Mouse (Mus musculus): ENCODE measurements around the gene Rhbg. TPM values are rescaled to one million over a fixed set of nuclear protein-coding genes. Genes with fewer than 3 reads are reported as not detected.

The Rhbg gene
- polyA plus RNA-seq, 1 experiment from 2014 or later: 0.21 TPM

- Histone ChIP-seq H3K9me3 (ENCODE audit: control insufficient read depth, low read length) (no peaks in the 10 kb centered on the region), H3K4me2 (ENCODE audit: low read length) (peak overlapping the region; percentile 86), H3K4me3 (replicated peaks; ENCODE audit: low read depth, low read length) (peak overlapping the region; percentile 46), H3K36me3 (ENCODE audit: control insufficient read depth, insufficient read depth, low read length) (no peaks in the 10 kb centered on the region), H3K27ac (replicated peaks; ENCODE audit: low read depth, low read length) (peak overlapping the region; percentile 74), H3K27me3 (ENCODE audit: control insufficient read depth, insufficient read depth, low read length) (peaks cover 36% of the 10 kb centered on the region), H3K9ac (replicated peaks; ENCODE audit: low read length) (peak overlapping the region; percentile 73), H3K4me1 (ENCODE audit: control insufficient read depth, insufficient read depth, low read length) (peaks cover 45% of the 10 kb centered on the region)
- ATAC-seq (ENCODE audit: low FRiP score, low TSS enrichment): no peak
- WGBS: 1% methylated on average over 37 of the region's 37 CpGs
- no peak for DNase-seq
Measured at GRCm38 (mm10) chr3:88200972-88201330, 53.6 kb downstream of the Rhbg start.

- Histone ChIP-seq H3K27ac (replicated peaks; ENCODE audit: low read depth, low read length) (peak overlapping the region; percentile 74), H3K4me2 (ENCODE audit: low read length) (peak overlapping the region; percentile 86), H3K9ac (replicated peaks; ENCODE audit: low read length) (peak overlapping the region; percentile 73), H3K27me3 (ENCODE audit: control insufficient read depth, insufficient read depth, low read length) (peaks cover 41% of the 10 kb centered on the region), H3K9me3 (ENCODE audit: control insufficient read depth, low read length) (no peaks in the 10 kb centered on the region), H3K4me3 (replicated peaks; ENCODE audit: low read depth, low read length) (peak overlapping the region; percentile 46), H3K4me1 (ENCODE audit: control insufficient read depth, insufficient read depth, low read length) (peaks cover 45% of the 10 kb centered on the region), H3K36me3 (ENCODE audit: control insufficient read depth, insufficient read depth, low read length) (no peaks in the 10 kb centered on the region)
- ATAC-seq (ENCODE audit: low FRiP score, low TSS enrichment) (no peak), DNase-seq (peak; percentile 58)
- 1% methylated on average over 61 of the region's 61 CpGs for WGBS
Measured at GRCm38 (mm10) chr3:88200161-88200971, 54.1 kb downstream of the Rhbg start.

- H3K9me3 ChIP-seq (ENCODE audit: control insufficient read depth, low read length): no peaks in the 10 kb centered on the region
- peaks cover 40% of the 10 kb centered on the region for H3K4me1 ChIP-seq (ENCODE audit: control insufficient read depth, insufficient read depth, low read length)
- peak overlapping the region; percentile 46 for H3K4me3 ChIP-seq (replicated peaks; ENCODE audit: low read depth, low read length)
- ATAC-seq (ENCODE audit: low FRiP score, low TSS enrichment) (no peak), DNase-seq (peak; percentile 20)
- H3K27me3 ChIP-seq (ENCODE audit: control insufficient read depth, insufficient read depth, low read length): peaks cover 42% of the 10 kb centered on the region
- H3K9ac ChIP-seq (replicated peaks; ENCODE audit: low read length): no peak overlapping the region
- H3K36me3 ChIP-seq (ENCODE audit: control insufficient read depth, insufficient read depth, low read length): no peaks in the 10 kb centered on the region
- WGBS: 30% methylated on average over 2 of the region's 2 CpGs
- H3K27ac ChIP-seq (replicated peaks; ENCODE audit: low read depth, low read length): peak overlapping the region; percentile 74; the same call in 1 of the 2 replicates
- H3K4me2 ChIP-seq (ENCODE audit: low read length): peak overlapping the region; percentile 86
Measured at GRCm38 (mm10) chr3:88199541-88200110, 54.9 kb downstream of the Rhbg start.

- H3K9ac ChIP-seq (replicated peaks; ENCODE audit: low read length): 0 out of 2 replicates have a peak overlapping the region, but pooled peaks have one; percentile 12
Measured at GRCm38 (mm10) chr3:88198505-88199020, 55.9 kb downstream of the Rhbg start.

DNA sequence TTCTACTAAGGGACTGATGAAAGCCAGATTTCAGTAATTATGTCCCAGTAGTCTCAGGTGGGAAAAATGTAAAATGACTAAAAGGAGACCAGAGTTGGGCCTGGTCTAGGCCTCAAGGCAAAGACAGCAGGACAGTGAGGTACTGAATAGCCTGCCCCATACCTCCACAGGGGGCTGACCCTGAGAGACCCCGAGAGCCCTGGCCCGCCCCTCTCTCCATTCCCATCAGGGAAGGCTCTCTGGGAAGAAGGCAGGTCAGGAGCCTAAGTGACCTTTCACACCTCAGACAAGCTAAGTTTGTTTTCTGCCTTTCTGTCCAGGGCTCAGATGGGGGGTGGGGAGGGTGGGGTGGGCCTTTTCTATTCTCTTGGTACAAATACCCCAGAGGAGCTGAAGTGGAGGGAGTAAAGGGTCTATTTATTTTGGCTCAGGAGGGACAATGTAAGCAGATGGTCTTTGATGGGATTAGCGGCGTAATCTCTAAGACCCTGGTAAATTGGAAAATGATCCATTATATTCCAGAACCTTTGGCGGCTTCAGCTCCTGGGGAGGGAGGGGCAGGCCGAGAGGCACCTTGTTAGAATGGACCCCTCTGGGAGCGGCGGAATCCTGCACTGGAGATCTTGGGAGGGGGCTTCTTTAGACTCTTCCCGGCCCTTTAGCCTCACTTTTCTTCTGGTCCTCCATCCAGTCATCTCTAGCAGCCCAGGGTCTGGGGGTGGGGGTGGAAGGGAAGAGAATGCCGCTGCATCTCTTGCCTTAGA lies 56.6 kb downstream of the Rhbg start:
- 0 out of 2 replicates have a peak overlapping the region, but pooled peaks have one; percentile 12 for H3K9ac ChIP-seq (replicated peaks; ENCODE audit: low read length)

More at GRCm38 (mm10) chr3:88198505-88199020, 55.9 kb downstream of the Rhbg start:
- H3K27ac ChIP-seq (replicated peaks; ENCODE audit: low read depth, low read length): peak overlapping the region; percentile 49
- H3K27me3 ChIP-seq (ENCODE audit: control insufficient read depth, insufficient read depth, low read length): peaks cover 41% of the 10 kb centered on the region
- no peak overlapping the region for H3K4me3 ChIP-seq (replicated peaks; ENCODE audit: low read depth, low read length)
- peaks cover 31% of the 10 kb centered on the region for H3K4me1 ChIP-seq (ENCODE audit: control insufficient read depth, insufficient read depth, low read length)
- DNase-seq (peak; percentile 30), ATAC-seq (ENCODE audit: low FRiP score, low TSS enrichment) (peak; percentile 29; the same call in 1 of the 2 replicates)
- H3K36me3 ChIP-seq (ENCODE audit: control insufficient read depth, insufficient read depth, low read length): no peaks in the 10 kb centered on the region
- 3% methylated on average over 9 of the region's 9 CpGs for WGBS
- H3K4me2 ChIP-seq (ENCODE audit: low read length): peak overlapping the region; percentile 33
- no peaks in the 10 kb centered on the region for H3K9me3 ChIP-seq (ENCODE audit: control insufficient read depth, low read length)

More for the DNA sequence above, 56.6 kb downstream of the Rhbg start:
- peak overlapping the region; percentile 33 for H3K4me2 ChIP-seq (ENCODE audit: low read length)
- H3K27me3 ChIP-seq (ENCODE audit: control insufficient read depth, insufficient read depth, low read length): peaks cover 38% of the 10 kb centered on the region
- H3K27ac ChIP-seq (replicated peaks; ENCODE audit: low read depth, low read length): peak overlapping the region; percentile 49; the same call in 1 of the 2 replicates
- no peaks in the 10 kb centered on the region for H3K36me3 ChIP-seq (ENCODE audit: control insufficient read depth, insufficient read depth, low read length)
- peaks cover 26% of the 10 kb centered on the region for H3K4me1 ChIP-seq (ENCODE audit: control insufficient read depth, insufficient read depth, low read length)
- WGBS: 3% methylated on average over 10 of the region's 10 CpGs
- DNase-seq (peak; percentile 67), ATAC-seq (ENCODE audit: low FRiP score, low TSS enrichment) (peak; percentile 28; the same call in 1 of the 2 replicates)
- H3K9me3 ChIP-seq (ENCODE audit: control insufficient read depth, low read length): no peaks in the 10 kb centered on the region
- H3K4me3 ChIP-seq (replicated peaks; ENCODE audit: low read depth, low read length): no peak overlapping the region

Small RNA genes lying within 50 kb of the gene (microRNA-seq; reads per million reads assigned to microRNA genes)
- gene Gm25641: not detected
- 24.0 reads per million, percentile 42 among the genes with 10 or more reads in this experiment for gene Mir3093
- gene Mir9-1: not detected

Other genes with a start within 250 kb of the Rhbg start
- 0.47 and 0.57 TPM in 2 replicates for gene Hapln2, start 227.1 kb downstream of the Rhbg start, polyA plus RNA-seq (2014; fragmentation: Nextera tagmentation; extraction: Ambion mirVana)
- 22.9 and 30.3 TPM in 2 replicates for gene Gpatch4, start 211.6 kb downstream of the Rhbg start, polyA plus RNA-seq (2014; fragmentation: Nextera tagmentation; extraction: Ambion mirVana)
- 150 and 172 TPM in 2 replicates for gene Naxe, start 196.2 kb downstream of the Rhbg start, polyA plus RNA-seq (2014; fragmentation: Nextera tagmentation; extraction: Ambion mirVana)
- not detected in 2 replicates for gene Ttc24, start 176.4 kb downstream of the Rhbg start, polyA plus RNA-seq (2014; fragmentation: Nextera tagmentation; extraction: Ambion mirVana)
- 2.7 and 3.5 TPM in 2 replicates for gene Iqgap3, start 172.7 kb downstream of the Rhbg start, polyA plus RNA-seq (2014; fragmentation: Nextera tagmentation; extraction: Ambion mirVana)
- 22.3 and 23.7 TPM in 2 replicates for gene Mef2d, start 112.3 kb downstream of the Rhbg start, polyA plus RNA-seq (2014; fragmentation: Nextera tagmentation; extraction: Ambion mirVana)
- gene Gm38392, start 32.5 kb upstream of the Rhbg start, polyA plus RNA-seq (2014; fragmentation: Nextera tagmentation; extraction: Ambion mirVana): not detected in 2 replicates
- gene Tsacc, start 42.3 kb upstream of the Rhbg start, polyA plus RNA-seq (2014; fragmentation: Nextera tagmentation; extraction: Ambion mirVana): 8.0 and 8.1 TPM in 2 replicates
- gene Cct3, start 42.4 kb upstream of the Rhbg start, polyA plus RNA-seq (2014; fragmentation: Nextera tagmentation; extraction: Ambion mirVana): 444 and 493 TPM in 2 replicates
- gene Glmp, start 70.3 kb upstream of the Rhbg start, polyA plus RNA-seq (2014; fragmentation: Nextera tagmentation; extraction: Ambion mirVana): 56.6 and 64.3 TPM in 2 replicates
- 1.2 and 1.7 TPM in 2 replicates for gene Tmem79, start 81.4 kb upstream of the Rhbg start, polyA plus RNA-seq (2014; fragmentation: Nextera tagmentation; extraction: Ambion mirVana)
- 50.9 and 57.0 TPM in 2 replicates for gene Smg5, start 81.6 kb upstream of the Rhbg start, polyA plus RNA-seq (2014; fragmentation: Nextera tagmentation; extraction: Ambion mirVana)
- gene Paqr6, start 109.9 kb upstream of the Rhbg start, polyA plus RNA-seq (2014; fragmentation: Nextera tagmentation; extraction: Ambion mirVana): 0.63 and 1.6 TPM in 2 replicates
- gene Bglap3, start 118.0 kb upstream of the Rhbg start, polyA plus RNA-seq (2014; fragmentation: Nextera tagmentation; extraction: Ambion mirVana): not detected in 2 replicates
- not detected in 2 replicates for gene Bglap2, start 124.0 kb upstream of the Rhbg start, polyA plus RNA-seq (2014; fragmentation: Nextera tagmentation; extraction: Ambion mirVana)
- 0.66 TPM in 1 of 2 replicates, not detected in the other for gene Bglap, start 129.8 kb upstream of the Rhbg start, polyA plus RNA-seq (2014; fragmentation: Nextera tagmentation; extraction: Ambion mirVana)
- gene Pmf1, start 155.6 kb upstream of the Rhbg start, polyA plus RNA-seq (2014; fragmentation: Nextera tagmentation; extraction: Ambion mirVana): 24.9 and 28.3 TPM in 2 replicates
- 34.1 and 38.0 TPM in 2 replicates for gene Slc25a44, start 170.4 kb upstream of the Rhbg start, polyA plus RNA-seq (2014; fragmentation: Nextera tagmentation; extraction: Ambion mirVana)
- gene Sema4a, start 206.5 kb upstream of the Rhbg start, polyA plus RNA-seq (2014; fragmentation: Nextera tagmentation; extraction: Ambion mirVana): 28.8 and 32.1 TPM in 2 replicates

Measured in midbrain, embryonic 14.5 days (tissue).